Mouse (Mus musculus) liver, embryonic 12.5 days (tissue): ENCODE results near the gene Ttpal. TPM values are rescaled to one million over a fixed set of nuclear protein-coding genes. Genes with fewer than 3 reads are reported as not detected.

Experiments
- ATAC-seq: fragments of 200-750 bp; cut with Nextera tagmentation; 2 replicates; pipeline ENCODE4 v1.8.0; 2017; ENCODE audit warnings: moderate number of reproducible peaks, mild to moderate bottlenecking, moderate library complexity
- H3K27ac ChIP-seq: fragments of 300-500 bp; sonication (generic); 2 replicates; pipeline ENCODE4 v1.5.1; 2016; ENCODE audit warnings: mild to moderate bottlenecking
- H3K27me3 ChIP-seq: fragments of 300-500 bp; sonication (generic); replicated peaks from 2 replicates; pipeline ENCODE4 v1.6.1; 2016; ENCODE audit warnings: mild to moderate bottlenecking, moderate library complexity
- H3K36me3 ChIP-seq: fragments of 300-500 bp; sonication (generic); 2 replicates; pipeline ENCODE4 v1.6.1; 2016; ENCODE audit warnings: mild to moderate bottlenecking, moderate library complexity
- H3K4me1 ChIP-seq: fragments of 300-500 bp; sonication (generic); 2 replicates; pipeline ENCODE4 v1.6.1; 2016
- H3K4me2 ChIP-seq: fragments of 300-500 bp; sonication (generic); 2 replicates; pipeline ENCODE4 v1.6.1; 2016; ENCODE audit warnings: mild to moderate bottlenecking, moderate library complexity
- H3K4me3 ChIP-seq: fragments of 300-500 bp; sonication (generic); 2 replicates; pipeline ENCODE4 v1.5.1; 2016; ENCODE audit warnings: mild to moderate bottlenecking, moderate library complexity
- H3K9ac ChIP-seq: fragments of 300-500 bp; sonication (generic); 2 replicates; pipeline ENCODE4 v1.6.1; 2016; ENCODE audit warnings: mild to moderate bottlenecking, moderate library complexity
- H3K9me3 ChIP-seq: fragments of 300-500 bp; sonication (generic); replicated peaks from 2 replicates; pipeline ENCODE4 v1.6.1; 2016; ENCODE audit warnings: mild to moderate bottlenecking, moderate library complexity
- WGBS: fragments of 180-500 bp; shearing (Covaris S2); methylation state at CpG from one replicate; pipeline ENCODE4 v1.1.7; 2016; ENCODE audit not compliant: insufficient replicate concordance; 5-methylcytosine and 5-hydroxymethylcytosine counted together
- polyA plus RNA-seq: library from polyadenylated mRNA; unstranded; fragments of >200 nt; fragmentation: Nextera tagmentation; extraction: Ambion mirVana; gene quantifications from 2 replicates; pipeline ENCODE4 v1.2.1, GENCODE M21; 2016

The Ttpal gene
- 18.2 and 20.4 TPM in 2 replicates for polyA plus RNA-seq

GRCm38 (mm10) chr2:163602101-163602971 lies at the start of gene Ttpal:
Gene Ttpal (plus strand): TSS chr2:163602314.
- ATAC-seq = peak; percentile 92
- peaks cover 6% of the 10 kb centered on the region for H3K36me3 ChIP-seq
- H3K9ac ChIP-seq = peak within 1 kb of the TSS; percentile 95
- H3K27ac ChIP-seq = peak within 1 kb of the TSS; percentile 92
- 2% methylated on average over 57 of the region's 57 CpGs for WGBS
- H3K4me1 ChIP-seq = peaks cover 48% of the 10 kb centered on the region
- peak within 1 kb of the TSS; percentile 87 for H3K4me3 ChIP-seq
- peak within 1 kb of the TSS; percentile 99 for H3K4me2 ChIP-seq
- H3K9me3 ChIP-seq = no peaks in the 10 kb centered on the region
- H3K27me3 ChIP-seq = no peaks in the 10 kb centered on the region

- Histone ChIP-seq H3K4me1 (peaks cover 35% of the 10 kb centered on the region), H3K36me3 (no peaks in the 10 kb centered on the region), H3K27me3 (0 out of 2 replicates have a peak, but pooled peaks cover 6% of the 10 kb centered on the region), H3K4me2 (peak overlapping the region; percentile 21), H3K4me3 (no peak overlapping the region), H3K9me3 (no peaks in the 10 kb centered on the region), H3K27ac (no peak overlapping the region), H3K9ac (no peak overlapping the region)
- peak; percentile 51 for ATAC-seq
- 27% methylated on average over 8 of the region's 8 CpGs for WGBS
Observed at GRCm38 (mm10) chr2:163552518-163552929, 49.6 kb upstream of the Ttpal start.

- WGBS = 53% methylated on average over 4 of the region's 4 CpGs
- H3K27ac ChIP-seq = peak overlapping the region; percentile 46
- no peaks in the 10 kb centered on the region for H3K9me3 ChIP-seq
- H3K36me3 ChIP-seq = no peaks in the 10 kb centered on the region
- peaks cover 40% of the 10 kb centered on the region for H3K4me1 ChIP-seq
- no peak overlapping the region for H3K4me3 ChIP-seq
- no peak overlapping the region for H3K4me2 ChIP-seq
- H3K9ac ChIP-seq = no peak overlapping the region
- ATAC-seq = no peak
- H3K27me3 ChIP-seq = 0 out of 2 replicates have a peak, but pooled peaks cover 4% of the 10 kb centered on the region
Observed at GRCm38 (mm10) chr2:163554425-163554982, 47.6 kb upstream of the Ttpal start.

- ATAC-seq = no peak
- Histone ChIP-seq H3K36me3 (no peaks in the 10 kb centered on the region), H3K4me1 (peaks cover 40% of the 10 kb centered on the region), H3K4me3 (no peak overlapping the region), H3K27ac (peak overlapping the region; percentile 46), H3K4me2 (no peak overlapping the region), H3K9me3 (no peaks in the 10 kb centered on the region), H3K9ac (no peak overlapping the region), H3K27me3 (no peaks in the 10 kb centered on the region)
- 61% methylated on average over 6 of the region's 6 CpGs for WGBS
Observed at GRCm38 (mm10) chr2:163554996-163555395, 47.1 kb upstream of the Ttpal start.

- peak overlapping the region; percentile 46 for H3K27ac ChIP-seq
- WGBS = 59% methylated on average over 13 of the region's 13 CpGs
- H3K4me3 ChIP-seq = no peak overlapping the region
- no peak overlapping the region for H3K9ac ChIP-seq
- no peak overlapping the region for H3K4me2 ChIP-seq
- ATAC-seq = peak; percentile 57
- H3K4me1 ChIP-seq = peaks cover 40% of the 10 kb centered on the region
- H3K9me3 ChIP-seq = no peaks in the 10 kb centered on the region
- H3K27me3 ChIP-seq = 0 out of 2 replicates have a peak, but pooled peaks cover 3% of the 10 kb centered on the region
- H3K36me3 ChIP-seq = no peaks in the 10 kb centered on the region
Observed at GRCm38 (mm10) chr2:163555417-163555816, 46.7 kb upstream of the Ttpal start.

GRCm38 (mm10) chr2:163558548-163558947 lies 43.6 kb upstream of the Ttpal start:
- H3K9ac ChIP-seq = no peak overlapping the region
- ATAC-seq = no peak
- 0 out of 2 replicates have a peak, but pooled peaks cover 3% of the 10 kb centered on the region for H3K36me3 ChIP-seq
- H3K4me3 ChIP-seq = no peak overlapping the region
- H3K27ac ChIP-seq = no peak overlapping the region
- 80% methylated on average over 1 of the region's 1 CpGs for WGBS
- H3K4me2 ChIP-seq = no peak overlapping the region
- H3K27me3 ChIP-seq = 0 out of 2 replicates have a peak, but pooled peaks cover 7% of the 10 kb centered on the region
- H3K4me1 ChIP-seq = peaks cover 22% of the 10 kb centered on the region
- H3K9me3 ChIP-seq = no peaks in the 10 kb centered on the region

- no peak overlapping the region for H3K27ac ChIP-seq
- H3K4me2 ChIP-seq = no peak overlapping the region
Observed at GRCm38 (mm10) chr2:163559236-163559635, 42.9 kb upstream of the Ttpal start.

GRCm38 (mm10) chr2:163560247-163560646 lies 41.9 kb upstream of the Ttpal start:
- no peaks in the 10 kb centered on the region for H3K9me3 ChIP-seq
- H3K4me2 ChIP-seq = no peak overlapping the region
- H3K27me3 ChIP-seq = 0 out of 2 replicates have a peak, but pooled peaks cover 7% of the 10 kb centered on the region
- peaks cover 18% of the 10 kb centered on the region for H3K4me1 ChIP-seq
- H3K27ac ChIP-seq = no peak overlapping the region
- H3K36me3 ChIP-seq = 0 out of 2 replicates have a peak, but pooled peaks cover 3% of the 10 kb centered on the region
- no peak for ATAC-seq
- H3K9ac ChIP-seq = no peak overlapping the region
- no peak overlapping the region for H3K4me3 ChIP-seq
- 61% methylated on average over 3 of the region's 3 CpGs for WGBS

More at GRCm38 (mm10) chr2:163559236-163559635, 42.9 kb upstream of the Ttpal start:
- Histone ChIP-seq H3K9me3 (no peaks in the 10 kb centered on the region), H3K4me3 (no peak overlapping the region), H3K4me1 (peaks cover 18% of the 10 kb centered on the region), H3K9ac (no peak overlapping the region), H3K27me3 (0 out of 2 replicates have a peak, but pooled peaks cover 7% of the 10 kb centered on the region), H3K36me3 (0 out of 2 replicates have a peak, but pooled peaks cover 3% of the 10 kb centered on the region)
- ATAC-seq = no peak
- WGBS = 46% methylated on average over 5 of the region's 5 CpGs

GRCm38 (mm10) chr2:163561258-163561948 lies 40.7 kb upstream of the Ttpal start:
- Histone ChIP-seq H3K4me1 (peaks cover 13% of the 10 kb centered on the region), H3K4me3 (no peak overlapping the region), H3K4me2 (no peak overlapping the region), H3K9ac (no peak overlapping the region), H3K36me3 (0 out of 2 replicates have a peak, but pooled peaks cover 3% of the 10 kb centered on the region), H3K27ac (no peak overlapping the region), H3K9me3 (no peaks in the 10 kb centered on the region), H3K27me3 (0 out of 2 replicates have a peak, but pooled peaks cover 7% of the 10 kb centered on the region)
- ATAC-seq = no peak
- 68% methylated on average over 13 of the region's 13 CpGs for WGBS

- Histone ChIP-seq H3K36me3 (0 out of 2 replicates have a peak, but pooled peaks cover 3% of the 10 kb centered on the region), H3K9me3 (no peaks in the 10 kb centered on the region), H3K4me3 (no peak overlapping the region), H3K9ac (no peak overlapping the region), H3K27ac (no peak overlapping the region), H3K27me3 (0 out of 2 replicates have a peak, but pooled peaks cover 10% of the 10 kb centered on the region), H3K4me2 (no peak overlapping the region), H3K4me1 (no peaks in the 10 kb centered on the region)
- ATAC-seq = no peak
- WGBS = 23% methylated on average over 8 of the region's 8 CpGs
Observed at GRCm38 (mm10) chr2:163564646-163565045, 37.5 kb upstream of the Ttpal start.

- Histone ChIP-seq H3K9ac (no peak overlapping the region), H3K9me3 (no peaks in the 10 kb centered on the region), H3K27me3 (peaks cover 13% of the 10 kb centered on the region; the same call in 1 of the 2 replicates), H3K36me3 (peaks cover 4% of the 10 kb centered on the region; the same call in 1 of the 2 replicates), H3K4me1 (peaks cover 7% of the 10 kb centered on the region; the same call in 1 of the 2 replicates), H3K27ac (no peak overlapping the region), H3K4me2 (no peak overlapping the region), H3K4me3 (no peak overlapping the region)
- WGBS = 55% methylated on average over 3 of the region's 3 CpGs
- no peak for ATAC-seq
Observed at GRCm38 (mm10) chr2:163574321-163574720, 27.8 kb upstream of the Ttpal start.
